Mouse (Mus musculus) kidney, adult 11 months (tissue): Measurements from ENCODE around the gene Tmc3.

Experiments
- DNase-seq: peaks from one replicate; pipeline ENCODE4 v3.0.0; 2022

The Tmc3 gene

DNA sequence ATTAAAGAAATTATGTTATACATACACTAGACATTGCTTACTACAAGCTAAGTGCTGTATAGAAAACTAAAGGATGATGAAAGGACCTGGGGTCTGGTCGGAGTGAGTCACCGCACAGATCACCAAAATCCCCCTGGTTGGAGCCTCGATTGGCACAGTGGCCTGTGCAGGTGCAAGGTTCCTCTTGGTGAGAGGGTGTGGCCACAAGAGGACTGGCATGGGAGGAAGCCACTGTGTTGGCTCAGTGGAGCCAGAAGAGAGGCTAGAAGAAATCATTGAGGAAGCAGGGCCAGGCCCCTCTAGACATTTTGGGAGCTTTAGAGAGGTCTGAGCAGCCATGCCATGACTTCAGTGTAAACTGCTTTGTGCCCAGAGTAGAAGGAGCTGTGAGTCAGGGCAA lies 54.4 kb downstream of the Tmc3 start:
- DNase-seq = no peak

DNA sequence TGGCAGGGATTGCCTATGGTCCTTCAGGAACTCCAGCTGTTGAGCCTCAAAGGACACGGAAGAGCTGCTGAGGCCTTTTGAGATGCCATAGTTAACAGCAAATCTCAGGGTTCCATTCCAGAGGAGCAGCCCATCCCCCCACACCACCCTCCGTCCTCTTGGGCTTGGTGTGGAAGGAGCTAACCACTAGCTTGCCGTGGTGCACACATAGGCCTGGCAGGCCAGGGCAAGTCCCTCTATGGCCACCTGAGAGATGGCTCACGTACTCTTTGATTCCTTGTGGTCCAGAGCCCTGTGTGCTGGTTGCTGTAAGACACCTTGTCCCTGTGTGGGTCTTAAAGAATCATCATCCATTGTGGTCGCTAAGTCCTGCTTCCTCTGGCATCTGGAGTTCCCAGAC lies 55.9 kb downstream of the Tmc3 start:
- no peak for DNase-seq

DNA sequence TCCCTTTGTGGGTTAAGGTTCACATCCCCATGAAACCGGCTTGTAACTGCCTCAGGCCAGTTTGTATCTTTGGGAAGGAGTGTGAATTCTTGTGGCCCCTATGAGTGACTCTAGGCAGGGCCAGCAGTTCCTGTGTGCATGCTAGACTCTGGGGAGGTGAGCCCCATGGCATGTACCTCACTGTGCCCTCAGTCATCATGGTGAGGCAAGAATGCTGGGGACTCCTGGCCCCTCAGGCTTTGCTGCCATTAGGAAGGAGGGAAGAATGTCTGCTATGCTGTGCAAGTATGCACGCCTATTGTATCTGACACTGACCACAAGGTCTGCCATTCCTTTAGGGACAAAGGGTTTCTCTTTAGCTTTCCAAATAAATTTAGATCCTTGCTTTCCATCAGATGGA lies 56.4 kb downstream of the Tmc3 start:
- no peak for DNase-seq

DNA sequence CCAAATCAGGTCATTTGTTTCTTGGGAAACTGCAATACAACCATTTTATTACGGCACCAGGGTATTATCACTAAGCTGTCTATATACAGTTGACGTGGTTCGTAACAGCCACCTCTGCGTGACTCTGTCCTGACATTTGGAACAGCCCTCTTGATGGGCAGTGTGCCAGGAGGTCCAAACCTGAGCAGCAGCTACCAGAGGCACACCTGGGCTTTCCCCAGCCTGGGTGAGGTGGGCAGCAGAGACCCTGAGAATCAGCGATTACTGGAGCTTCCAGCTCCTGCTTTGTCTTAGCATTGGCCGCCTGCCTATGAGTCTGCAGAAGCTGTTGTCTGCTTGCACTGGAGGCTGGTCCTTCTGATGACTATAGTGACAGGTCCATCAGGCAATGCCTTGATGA lies 58.9 kb downstream of the Tmc3 start:
- DNase-seq = no peak

DNA sequence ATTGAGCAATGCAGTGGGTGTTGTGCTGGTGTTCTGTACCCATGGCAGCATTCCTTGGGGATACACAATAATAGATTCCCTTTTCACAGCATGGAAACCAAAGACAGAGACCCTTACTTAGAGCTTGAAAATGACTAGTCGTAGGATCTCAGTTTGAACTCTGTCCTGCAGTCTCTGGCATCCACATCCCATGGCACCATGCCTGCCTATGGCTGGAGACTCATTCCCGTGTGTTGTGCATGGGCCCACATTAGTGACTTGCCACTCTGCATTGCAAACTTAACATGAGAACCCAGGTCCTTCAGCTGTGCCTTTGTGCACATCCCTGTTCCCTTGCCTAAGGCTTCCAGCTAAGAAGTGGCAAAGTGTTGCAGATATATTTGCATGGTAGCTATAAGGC lies 60.0 kb downstream of the Tmc3 start:
- DNase-seq = no peak

DNA sequence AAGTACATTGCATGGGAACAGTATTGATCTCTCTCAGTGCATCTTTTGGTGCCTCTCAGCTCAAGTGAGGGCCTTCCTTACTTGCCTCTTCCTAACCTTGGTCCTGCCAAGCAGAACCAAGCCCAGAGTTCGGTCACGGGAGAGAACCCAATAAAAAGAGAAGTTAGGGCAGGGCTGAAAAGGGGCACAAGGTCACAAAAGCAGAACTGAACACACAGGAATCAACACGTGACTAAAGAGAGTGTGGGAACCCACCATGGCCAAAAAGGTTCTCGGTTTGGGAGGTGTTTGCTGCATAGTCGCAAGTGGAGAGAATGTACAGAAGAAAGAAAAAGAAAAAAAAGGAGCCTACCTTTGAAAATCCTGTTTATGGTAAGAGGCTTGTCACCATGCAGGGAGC lies 60.7 kb downstream of the Tmc3 start:
- no peak for DNase-seq

DNA sequence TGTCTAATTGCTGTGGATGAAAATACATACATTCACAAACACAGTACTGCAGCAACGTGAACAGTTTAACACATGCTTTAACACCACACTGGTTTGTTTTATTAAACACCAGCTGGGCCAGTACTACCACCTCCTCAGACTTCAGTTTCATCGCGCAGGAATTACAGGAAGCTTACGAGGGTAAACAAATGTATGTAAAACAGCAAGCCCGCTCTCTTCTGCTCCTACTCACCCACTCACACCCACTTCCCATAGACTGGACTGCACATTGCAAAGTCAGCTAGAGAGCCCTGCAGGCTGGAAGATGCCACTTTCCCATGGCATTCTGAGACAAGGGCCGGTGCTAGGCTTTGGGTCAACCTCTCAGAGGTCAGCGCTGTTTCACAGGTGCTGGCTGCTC lies 64.1 kb downstream of the Tmc3 start:
- DNase-seq = no peak

DNA sequence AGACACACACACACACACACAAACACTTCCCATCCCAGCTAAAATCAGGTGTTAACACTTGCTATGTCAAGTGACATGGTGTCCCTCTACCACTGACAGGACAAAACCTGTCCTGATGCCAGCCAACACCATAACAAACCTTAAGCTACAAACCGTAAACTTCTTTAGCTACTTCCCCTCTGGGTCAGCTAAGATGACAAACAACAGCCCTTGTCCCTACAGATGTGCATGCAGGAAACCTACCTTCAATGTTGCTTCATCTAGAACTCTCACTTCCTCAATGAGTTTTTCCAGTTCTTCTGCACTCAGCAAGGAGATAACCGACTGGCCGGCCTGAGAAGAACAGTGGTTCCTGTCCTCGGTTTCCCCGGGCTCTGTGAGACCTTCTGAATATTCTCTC lies 65.9 kb downstream of the Tmc3 start:
- no peak for DNase-seq

DNA sequence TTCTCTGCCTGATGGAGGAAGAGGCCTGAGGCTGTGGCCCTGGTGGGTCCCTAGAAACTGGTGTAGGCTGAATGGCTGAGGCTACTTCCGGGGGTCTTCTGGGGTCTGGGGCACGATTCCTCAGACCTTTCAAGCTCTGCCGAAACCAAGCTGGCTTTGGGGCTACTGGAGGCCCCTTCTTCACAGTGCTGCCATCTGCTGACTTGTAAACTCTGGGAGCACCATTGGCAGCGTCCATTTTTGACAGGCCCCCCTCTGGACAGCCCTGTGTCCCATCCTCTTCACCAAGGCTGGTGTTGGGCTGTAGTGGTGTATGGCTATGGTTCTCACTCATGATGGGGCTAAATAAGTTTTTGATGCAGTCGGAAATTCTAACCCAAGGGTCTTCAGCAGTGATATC lies 67.8 kb downstream of the Tmc3 start:
- DNase-seq = no peak

DNA sequence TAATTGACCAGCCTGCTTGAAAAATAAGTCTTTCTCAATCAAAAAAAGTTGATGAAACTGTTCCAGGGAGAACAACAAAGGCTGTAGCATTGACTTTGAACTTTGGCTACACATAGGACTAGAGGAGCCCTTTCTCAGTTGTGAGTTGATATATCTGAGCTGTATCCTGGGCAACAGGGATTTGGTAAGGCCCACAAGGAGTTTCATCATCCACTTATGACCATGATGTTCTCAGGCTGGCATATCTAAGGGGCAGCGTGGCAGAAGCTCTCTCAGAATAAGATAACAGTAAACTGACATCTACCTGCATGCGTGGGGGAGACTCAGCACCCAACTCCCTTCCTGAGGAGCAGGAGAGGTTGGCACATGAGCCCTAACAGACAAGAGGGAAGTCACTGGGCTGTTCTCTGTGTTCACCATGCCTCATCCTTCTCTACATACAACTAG lies 68.9 kb downstream of the Tmc3 start:
- no peak for DNase-seq

DNA sequence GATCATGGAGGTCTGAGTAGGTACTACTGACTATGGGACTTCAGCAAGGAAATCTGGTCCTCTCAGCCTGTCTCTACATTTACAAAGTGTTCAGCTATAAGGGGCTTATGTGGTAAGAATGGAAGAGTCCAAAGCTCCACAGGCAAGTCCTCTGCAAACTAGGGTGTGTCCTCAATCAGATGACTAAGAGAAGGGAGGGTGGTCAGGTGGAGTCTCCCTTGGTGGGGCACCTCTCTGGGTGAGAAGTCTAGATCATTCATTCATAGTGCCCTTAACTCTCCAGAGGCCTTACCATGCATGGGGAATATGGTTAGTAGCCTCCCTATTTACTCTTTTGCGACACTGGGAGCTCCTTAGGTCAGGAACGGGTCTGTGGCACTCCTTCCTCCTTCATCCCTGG lies 69.5 kb downstream of the Tmc3 start:
- no peak for DNase-seq

DNA sequence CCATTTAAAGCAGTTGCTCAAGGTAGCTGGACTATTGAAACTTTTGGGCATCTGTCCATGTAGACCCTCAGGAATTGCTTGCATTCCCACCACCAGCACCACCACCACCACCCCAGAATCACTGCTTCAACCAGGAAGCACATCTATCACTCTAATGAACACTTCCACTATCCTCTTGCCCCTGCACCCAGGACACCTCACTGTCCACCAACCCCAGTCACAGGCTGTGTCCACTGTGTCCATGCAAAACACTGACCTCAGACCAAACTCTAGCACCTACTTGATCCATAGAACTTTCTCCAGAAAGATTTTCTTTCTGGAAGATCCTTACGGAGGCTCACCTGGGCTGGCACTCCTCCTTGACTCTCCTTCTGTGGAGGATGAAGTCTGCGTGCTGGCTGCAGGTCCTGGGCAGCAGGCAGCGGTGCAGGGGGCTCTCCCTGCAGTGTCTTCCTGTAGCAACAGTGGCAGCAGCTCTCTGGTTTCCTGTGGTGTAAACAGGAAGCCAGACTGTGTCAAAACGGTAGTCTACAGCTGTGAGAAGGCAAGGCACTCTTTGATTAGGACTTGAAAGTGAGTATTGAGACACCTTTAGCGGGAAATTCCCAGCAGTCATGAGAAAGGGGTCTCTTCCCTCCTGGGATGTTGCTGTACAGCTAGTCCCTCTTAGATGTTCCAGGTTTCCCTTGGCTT lies 70.4 kb downstream of the Tmc3 start:
- peak; percentile 41 for DNase-seq

DNA sequence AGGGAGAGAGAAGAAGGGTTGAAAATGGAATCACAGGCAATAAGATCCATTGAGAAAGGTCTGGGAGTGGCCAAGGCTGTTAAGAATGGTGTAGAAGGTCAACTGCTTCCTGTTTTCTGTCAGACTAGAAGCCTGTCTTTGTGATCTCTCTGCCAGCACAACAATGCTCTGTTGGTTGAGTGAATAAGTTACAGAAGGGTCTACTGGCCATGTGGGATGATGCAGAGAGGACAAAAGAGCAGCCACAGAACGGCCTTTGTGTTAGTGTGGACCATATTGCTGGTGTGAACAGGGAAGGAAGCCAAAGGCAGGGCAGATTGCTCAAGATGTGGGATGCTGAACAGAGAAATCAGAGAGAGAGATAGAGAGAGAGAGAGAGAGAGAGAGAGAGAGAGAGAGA lies 74.0 kb downstream of the Tmc3 start:
- DNase-seq = peak; percentile 44

DNA sequence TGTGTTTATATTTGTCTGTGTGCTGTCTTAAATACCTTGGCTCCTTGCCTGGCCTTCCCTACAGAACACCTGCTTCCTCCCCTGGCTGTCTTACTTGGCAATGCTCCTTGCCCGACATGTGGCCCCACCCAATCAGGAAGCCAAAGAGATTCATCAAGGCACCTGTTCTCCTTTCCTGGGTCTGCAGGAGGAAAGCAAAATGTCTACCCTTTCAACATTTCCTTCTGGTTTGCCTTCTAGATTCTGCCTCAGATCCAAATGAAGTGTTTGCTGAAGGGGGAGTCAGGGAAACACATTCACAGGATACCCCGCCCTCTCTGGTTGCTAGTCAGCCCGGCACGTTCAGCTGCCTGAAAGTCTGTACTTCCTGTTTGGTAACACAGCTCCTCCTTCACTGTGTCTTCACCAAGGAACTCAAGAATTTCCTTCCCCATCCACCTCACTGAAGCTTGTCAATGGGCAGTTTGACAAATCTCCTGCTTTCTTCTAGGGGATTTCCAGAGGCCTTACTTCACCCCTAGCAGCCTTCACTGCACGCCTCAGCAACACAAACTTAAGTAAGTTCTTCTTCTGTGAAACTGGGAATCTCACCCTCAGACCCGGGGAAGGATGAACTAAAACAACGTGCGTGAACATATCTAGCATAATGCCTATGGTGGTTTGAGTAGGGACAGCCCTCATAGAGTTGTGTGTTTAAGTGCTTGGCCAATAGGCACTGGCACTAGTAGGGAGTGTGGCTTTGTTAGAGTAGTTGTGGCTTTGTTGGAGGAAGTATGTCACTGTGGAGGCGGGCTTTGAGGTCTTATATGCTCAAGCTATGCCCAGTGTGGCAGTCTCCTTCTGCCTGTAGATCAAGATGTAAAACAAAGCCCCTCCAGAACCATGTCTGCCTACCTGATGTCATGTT lies 74.7 kb downstream of the Tmc3 start:
- DNase-seq = peak; percentile 62

DNA sequence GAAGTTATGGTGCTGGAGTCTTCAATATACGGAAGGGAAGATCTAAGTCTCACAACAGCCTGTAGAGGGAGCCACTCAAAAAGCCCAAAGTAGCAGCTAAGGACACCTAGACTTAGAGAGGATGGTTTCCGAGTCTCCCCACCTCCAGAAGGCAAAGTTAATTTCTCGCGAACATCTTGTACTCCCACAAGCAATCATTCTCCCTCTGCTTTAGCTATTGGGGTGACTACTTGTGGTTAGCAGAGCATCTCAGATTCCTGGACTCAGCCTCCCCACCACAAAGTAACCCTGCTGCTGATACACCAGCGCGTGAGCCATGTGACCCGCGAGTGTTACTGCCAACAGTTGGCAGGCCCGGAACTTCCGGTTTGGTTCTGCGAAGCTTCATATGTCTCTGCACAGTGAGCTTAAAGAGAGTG lies 75.6 kb downstream of the Tmc3 start:
- DNase-seq = no peak

DNA sequence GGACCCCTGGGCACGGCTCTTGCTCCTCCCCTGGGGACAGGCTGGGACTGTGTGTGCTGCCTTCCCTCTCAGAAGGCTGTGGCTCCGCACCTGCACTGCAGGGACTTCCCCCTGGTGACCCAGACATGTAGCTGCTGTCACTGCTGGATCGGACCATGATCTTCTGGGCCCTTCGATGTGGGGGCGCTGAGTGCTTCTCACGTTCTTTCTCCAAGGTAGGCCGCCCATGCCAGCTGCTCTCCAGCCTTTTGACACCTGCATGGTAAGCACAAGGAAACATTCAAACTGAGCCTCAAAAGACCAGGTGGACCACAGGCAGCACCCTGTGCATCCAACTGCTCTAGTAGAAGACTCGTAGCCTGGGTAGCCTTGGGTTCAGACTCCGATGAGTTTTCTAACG lies 76.3 kb downstream of the Tmc3 start:
- no peak for DNase-seq

DNA sequence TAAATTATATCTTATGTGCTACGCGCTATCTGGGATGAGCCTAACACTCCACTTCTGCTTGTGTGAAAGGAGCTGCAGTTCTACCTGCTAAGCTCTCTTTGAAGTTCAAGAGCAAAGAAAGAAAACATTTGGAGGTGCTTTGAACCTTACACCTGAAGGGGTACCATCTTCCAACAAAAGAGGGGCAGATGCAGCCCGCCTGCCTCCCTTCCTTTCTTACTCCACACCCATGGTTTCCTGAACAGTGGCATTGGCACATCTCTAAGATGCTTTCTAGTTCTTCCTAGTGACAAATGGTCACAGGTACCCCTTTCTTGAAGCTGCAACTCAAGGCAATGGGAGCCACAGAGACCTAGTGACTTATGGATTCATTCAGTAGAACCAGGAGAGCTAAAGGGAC lies 77.0 kb downstream of the Tmc3 start:
- no peak for DNase-seq

DNA sequence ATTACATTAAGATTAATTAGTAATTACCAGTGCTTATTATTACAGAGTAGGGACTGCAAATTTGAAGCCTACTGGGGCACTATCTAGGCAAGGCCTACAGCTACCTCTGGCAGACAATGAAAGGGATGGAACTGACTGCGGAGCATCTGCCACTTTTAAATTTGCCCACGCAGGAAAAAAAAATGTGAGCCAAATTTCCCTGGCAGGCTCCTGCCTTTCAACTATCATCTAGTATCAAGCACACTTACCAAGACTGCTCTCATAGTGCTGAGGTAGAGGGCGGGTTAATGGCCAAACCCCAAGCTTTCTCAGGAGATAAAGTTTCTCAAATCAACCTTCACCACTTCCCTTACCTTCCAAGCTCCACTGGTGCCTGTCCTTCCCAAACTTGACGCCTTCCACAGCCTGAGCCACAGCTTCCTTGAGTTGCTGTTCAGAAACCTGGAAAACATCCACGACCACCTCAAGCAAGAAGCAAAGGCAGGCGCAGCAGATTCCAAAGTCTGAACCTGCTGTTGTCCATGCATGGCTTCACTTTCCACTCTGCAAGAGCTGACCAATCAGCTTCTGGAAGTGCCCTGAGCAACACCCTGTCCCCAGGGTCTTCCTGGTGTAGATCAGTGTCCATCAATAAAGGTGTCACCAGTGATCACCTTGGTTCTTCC lies 78.1 kb downstream of the Tmc3 start:
- peak; percentile 53 for DNase-seq

DNA sequence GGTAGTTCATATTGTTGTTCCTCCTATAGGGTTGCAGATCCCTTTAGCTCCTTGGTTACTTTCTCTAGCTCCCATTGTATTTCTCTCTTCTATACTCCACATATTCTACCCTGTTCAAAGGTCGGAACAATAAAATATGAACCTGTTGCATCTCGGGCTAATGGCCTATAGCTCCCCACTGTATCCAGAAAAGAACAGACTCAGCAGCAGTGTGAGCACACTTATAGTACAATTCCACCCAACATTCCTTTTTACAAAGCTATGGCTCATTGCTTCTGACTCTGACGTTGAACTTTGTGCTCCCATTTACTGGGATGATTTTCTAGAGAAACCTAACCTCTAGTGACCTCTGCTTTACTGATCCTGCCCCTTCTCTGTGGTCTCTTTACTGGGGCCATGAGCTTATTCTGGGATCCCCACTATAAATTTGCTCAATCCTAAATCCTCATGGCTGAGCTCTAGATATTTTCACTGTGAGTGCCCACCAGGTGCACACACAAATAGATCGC lies 81.4 kb downstream of the Tmc3 start:
- DNase-seq = peak; percentile 17

DNA sequence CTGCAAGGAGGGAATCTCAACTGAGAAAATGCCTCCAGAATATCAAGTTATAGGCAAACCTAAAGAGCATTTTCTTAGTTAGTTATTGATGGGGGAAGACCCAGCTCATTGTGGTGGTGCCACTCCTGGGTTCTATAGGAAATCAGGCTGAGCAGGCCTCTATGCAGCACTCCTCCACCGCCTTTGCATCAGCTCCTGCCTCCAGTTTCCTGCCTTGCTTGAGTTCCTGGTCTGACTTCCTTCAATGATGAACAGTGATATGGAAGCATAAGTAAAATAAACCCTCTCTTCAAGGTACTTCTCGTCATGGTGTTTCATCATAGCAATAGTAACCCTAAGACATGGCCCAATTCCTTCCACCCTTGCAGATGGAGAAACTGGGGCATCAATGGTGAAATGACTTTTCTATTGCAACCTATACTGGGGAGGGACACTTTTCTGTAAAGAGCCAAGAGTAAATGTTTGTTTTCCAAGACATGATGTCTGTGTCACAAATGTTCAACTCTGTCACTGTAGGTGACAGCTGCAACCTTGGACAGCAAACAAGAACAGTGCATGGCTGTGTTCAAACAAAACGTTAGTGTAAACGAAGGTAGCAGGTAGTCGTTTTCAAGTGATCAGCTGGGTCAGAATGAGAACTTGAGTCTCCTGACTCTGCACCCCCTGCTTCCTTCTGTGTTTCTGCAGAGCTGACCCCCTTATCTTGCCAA lies 83.4 kb downstream of the Tmc3 start:
- no peak for DNase-seq

DNA sequence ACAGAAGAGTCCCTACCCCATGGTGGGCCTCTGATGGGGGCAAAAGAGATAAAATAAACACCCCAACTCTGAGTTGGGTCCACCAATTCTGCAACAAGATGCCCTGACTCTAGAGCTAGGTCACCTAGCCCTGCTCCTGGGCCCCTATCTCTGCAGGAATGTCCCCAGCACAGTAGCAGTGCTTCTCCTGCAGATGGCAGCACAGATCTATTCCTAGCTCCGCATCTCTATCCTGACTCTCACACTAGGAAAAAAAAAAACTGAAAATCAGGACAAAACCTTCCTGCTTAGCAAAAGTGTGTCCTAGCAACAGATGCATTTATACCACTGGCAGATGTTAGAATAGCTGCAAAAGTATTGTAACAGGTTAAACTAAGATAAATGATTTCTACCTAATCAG lies 84.0 kb downstream of the Tmc3 start:
- peak; percentile 29 for DNase-seq

DNA sequence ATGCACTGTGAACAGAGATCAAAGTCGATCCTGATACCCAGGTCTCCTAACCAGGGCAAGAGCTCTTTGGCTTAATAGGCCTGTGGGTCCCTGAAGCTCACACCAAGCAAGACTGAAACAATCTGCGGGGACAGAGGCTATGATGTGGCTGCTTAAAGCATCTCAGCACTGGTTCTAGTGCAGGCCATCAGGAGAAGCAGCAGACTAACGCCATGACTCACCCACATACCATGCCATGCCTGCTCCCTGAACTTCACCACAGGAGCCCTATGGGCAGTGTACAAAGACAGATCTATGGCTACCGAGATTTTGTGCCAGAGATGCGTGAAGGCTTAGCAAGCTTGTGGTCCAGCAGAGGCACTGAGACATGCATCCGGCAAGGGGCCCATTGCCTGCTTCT lies 86.8 kb downstream of the Tmc3 start:
- DNase-seq = no peak
